Mouse (Mus musculus): ENCODE data around the gene Dgkg.

DNA sequence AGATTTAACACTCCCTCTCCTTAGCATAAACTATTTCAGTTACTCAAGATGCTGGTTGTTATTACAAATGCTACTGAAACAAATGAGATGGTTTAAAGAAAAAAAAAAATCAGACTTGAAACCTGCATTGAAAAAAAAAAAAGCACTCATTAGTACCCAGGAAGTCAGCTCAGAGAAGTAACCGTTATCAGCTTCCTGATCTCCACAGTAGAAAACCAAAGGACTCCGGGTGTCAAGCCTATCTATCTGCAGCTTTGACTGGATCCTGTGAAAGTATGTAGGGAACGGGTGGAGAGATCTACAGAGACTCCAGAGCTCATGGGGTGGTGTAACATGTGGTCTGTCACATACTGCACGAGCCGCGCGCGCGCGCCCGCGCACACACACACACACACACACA lies 225.2 kb downstream of the Dgkg start:
- TF ChIP-seq CTCF (IDR thresholded peaks at IDR 0.05; ENCODE audit: insufficient read depth, low read length) (no peak), POLR2A (IDR thresholded peaks at IDR 0.05; ENCODE audit: borderline replicate concordance, extremely low read depth, low read depth, low read length) (no peak)

All from lung, adult 2 months (tissue).